Mouse (Mus musculus): ENCODE measurements around the gene A4galt. TPM values are rescaled to one million over a fixed set of nuclear protein-coding genes. Genes with fewer than 3 reads are reported as not detected.
A peak's percentile ranks its signal among the peaks of the same experiment; 100 is the strongest.

A4galt gene
- polyA plus RNA-seq, 2 experiments: 0.07 to 0.08 TPM

DNA sequence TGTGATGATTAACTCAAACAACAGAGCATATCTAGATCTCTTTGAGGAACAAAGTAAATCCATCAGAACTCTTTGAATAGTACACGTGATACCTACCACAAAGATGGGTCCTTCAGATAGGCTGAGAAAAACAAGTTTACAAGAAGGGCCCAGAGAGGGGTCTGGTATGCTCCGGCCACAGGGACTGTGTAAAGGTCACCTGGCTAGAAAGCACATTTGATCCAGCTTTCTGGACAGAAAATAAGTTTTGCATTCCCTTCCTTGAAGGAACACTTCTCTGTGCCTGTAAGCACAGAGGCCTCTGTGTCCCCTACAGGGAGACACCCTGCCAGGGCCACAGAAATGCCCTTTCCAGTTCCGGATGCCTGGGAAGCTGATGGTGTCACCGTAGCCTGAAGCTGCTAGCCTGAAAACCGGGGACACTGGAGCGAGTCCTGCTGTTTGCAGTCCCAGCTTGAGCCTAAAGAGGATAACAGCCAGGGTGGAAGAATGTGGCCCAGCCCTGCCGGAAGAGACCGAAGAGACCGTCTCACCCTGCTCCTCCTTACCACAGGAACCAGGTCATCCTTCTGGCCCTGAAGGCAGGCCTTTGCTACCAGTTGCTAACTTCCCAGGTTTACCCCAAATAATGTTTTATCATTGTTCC is 31.1 kb downstream of the A4galt start:
- Histone ChIP-seq H3K36me3 (replicated peaks; ENCODE audit: control insufficient read depth, insufficient read depth, low read depth) (no peaks in the 10 kb centered on the region), H3K4me2 (ENCODE audit: low read depth) (no peak overlapping the region), H3K27ac (no peak overlapping the region), H3K4me1 (replicated peaks; ENCODE audit: control insufficient read depth in 2 of 2, insufficient read depth in 2 of 2, low read length in 1 of 2) (peaks cover 0 to 8% of the 10 kb centered on the region in 2 experiments; a peak in 2 of 4 replicates), H3K4me3 (ENCODE audit: insufficient read depth in 1 of 2, low read depth in 2 of 2, low read length in 2 of 2) (no peak overlapping the region), H3K27me3 (ENCODE audit: control insufficient read depth, insufficient read depth, low read length) (no peaks in the 10 kb centered on the region), H3K9me3 (ENCODE audit: control insufficient read depth, low read length) (no peaks in the 10 kb centered on the region), H3K9ac (replicated peaks) (no peak overlapping the region)
- TF ChIP-seq EP300 (IDR thresholded peaks at IDR 0.05; ENCODE audit: low read depth): no peak
- TF ChIP-seq CTCF (IDR thresholded peaks at IDR 0.05; ENCODE audit: low read depth): no peak
- ATAC-seq (ENCODE audit: insufficient read depth) (no peak), DNase-seq (ENCODE audit: low read depth in 3 of 3, low spot score in 3 of 3) (no peak)
- WGBS (ENCODE audit: insufficient replicate concordance): 58% methylated on average over 9 of the region's 9 CpGs

- H3K9ac ChIP-seq (replicated peaks): no peak overlapping the region
- DNase-seq (ENCODE audit: low read depth in 3 of 3, low spot score in 3 of 3) (no peak), ATAC-seq (ENCODE audit: insufficient read depth) (no peak)
- no peaks in the 10 kb centered on the region for H3K36me3 ChIP-seq (replicated peaks; ENCODE audit: control insufficient read depth, insufficient read depth, low read depth)
- H3K4me3 ChIP-seq (ENCODE audit: insufficient read depth in 1 of 2, low read depth in 2 of 2, low read length in 2 of 2): no peak overlapping the region
- no peak overlapping the region for H3K27ac ChIP-seq
- H3K27me3 ChIP-seq (ENCODE audit: control insufficient read depth, insufficient read depth, low read length): no peaks in the 10 kb centered on the region
- TF ChIP-seq EP300 (IDR thresholded peaks at IDR 0.05; ENCODE audit: low read depth): no peak
- TF ChIP-seq CTCF (IDR thresholded peaks at IDR 0.05; ENCODE audit: low read depth): no peak
- WGBS (ENCODE audit: insufficient replicate concordance): 42% methylated on average over 5 of the region's 5 CpGs
- 0 out of 4 replicates have a peak, but pooled peaks cover 0 to under 1% of the 10 kb centered on the region in 2 experiments for H3K4me1 ChIP-seq (replicated peaks; ENCODE audit: control insufficient read depth in 2 of 2, insufficient read depth in 2 of 2, low read length in 1 of 2)
- H3K9me3 ChIP-seq (ENCODE audit: control insufficient read depth, low read length): no peaks in the 10 kb centered on the region
- H3K4me2 ChIP-seq (ENCODE audit: low read depth): no peak overlapping the region
Measured at GRCm38 (mm10) chr15:83215322-83216216, 36.0 kb downstream of the A4galt start.

GRCm38 (mm10) chr15:83210229-83210628 is 41.3 kb downstream of the A4galt start:
- Histone ChIP-seq H3K4me1 (replicated peaks; ENCODE audit: control insufficient read depth in 2 of 2, insufficient read depth in 2 of 2, low read length in 1 of 2) (peaks cover 0 to 2% of the 10 kb centered on the region in 2 experiments; a peak in 1 of 4 replicates), H3K27ac (no peak overlapping the region), H3K9ac (replicated peaks) (no peak overlapping the region), H3K4me3 (ENCODE audit: insufficient read depth in 1 of 2, low read depth in 2 of 2, low read length in 2 of 2) (no peak overlapping the region), H3K36me3 (replicated peaks; ENCODE audit: control insufficient read depth, insufficient read depth, low read depth) (no peaks in the 10 kb centered on the region), H3K9me3 (ENCODE audit: control insufficient read depth, low read length) (no peaks in the 10 kb centered on the region), H3K27me3 (ENCODE audit: control insufficient read depth, insufficient read depth, low read length) (no peaks in the 10 kb centered on the region), H3K4me2 (ENCODE audit: low read depth) (no peak overlapping the region)
- TF ChIP-seq EP300 (IDR thresholded peaks at IDR 0.05; ENCODE audit: low read depth): no peak
- TF ChIP-seq CTCF (IDR thresholded peaks at IDR 0.05; ENCODE audit: low read depth): peak; percentile 60
- ATAC-seq (ENCODE audit: insufficient read depth) (no peak), DNase-seq (ENCODE audit: low read depth in 3 of 3, low spot score in 3 of 3) (peak in 1 of 3 experiments; percentile 12)
- WGBS (ENCODE audit: insufficient replicate concordance): 19% methylated on average over 11 of the region's 11 CpGs

- DNase-seq (ENCODE audit: low read depth in 3 of 3, low spot score in 3 of 3): no peak
- no peak for TF ChIP-seq CTCF (IDR thresholded peaks at IDR 0.05; ENCODE audit: low read depth)
- 16% methylated on average over 10 of the region's 10 CpGs for WGBS (ENCODE audit: insufficient replicate concordance)
- H3K36me3 ChIP-seq (replicated peaks; ENCODE audit: control insufficient read depth, insufficient read depth, low read depth): no peaks in the 10 kb centered on the region
- H3K27ac ChIP-seq: no peak overlapping the region
- ATAC-seq (ENCODE audit: insufficient read depth): no peak
- no peaks in the 10 kb centered on the region for H3K27me3 ChIP-seq (ENCODE audit: control insufficient read depth, insufficient read depth, low read length)
- no peaks in the 10 kb centered on the region for H3K9me3 ChIP-seq (ENCODE audit: control insufficient read depth, low read length)
- no peak overlapping the region for H3K9ac ChIP-seq (replicated peaks)
- H3K4me3 ChIP-seq (ENCODE audit: insufficient read depth in 1 of 2, low read depth in 2 of 2, low read length in 2 of 2): no peak overlapping the region
- peaks cover 0 to 4% of the 10 kb centered on the region in 2 experiments; a peak in 1 of 4 replicates for H3K4me1 ChIP-seq (replicated peaks; ENCODE audit: control insufficient read depth in 2 of 2, insufficient read depth in 2 of 2, low read length in 1 of 2)
- H3K4me2 ChIP-seq (ENCODE audit: low read depth): 0 out of 2 replicates have a peak overlapping the region, but pooled peaks have one; percentile 13
Measured at GRCm38 (mm10) chr15:83209719-83210118, 41.9 kb downstream of the A4galt start.

All from liver, embryonic 14.5 days (tissue).